Mouse (Mus musculus): Measurements from ENCODE around the gene Ehbp1. TPM values are rescaled to one million over a fixed set of nuclear protein-coding genes. Genes with fewer than 3 reads are reported as not detected.
A peak's percentile ranks its signal among the peaks of the same experiment; 100 is the strongest.

Ehbp1 gene
- total and polyA plus RNA-seq, 3 experiments = 2.5 to 4.0 (median 3.1) TPM

- TF ChIP-seq IRF4 (IDR thresholded peaks at IDR 0.05; ENCODE audit: low read depth, low read length) = no peak
- no peak for TF ChIP-seq GABPA (IDR thresholded peaks at IDR 0.05; ENCODE audit: insufficient replicate concordance, low read depth, low read length)
- no peak for TF ChIP-seq CHD2 (IDR thresholded peaks at IDR 0.05; ENCODE audit: low read length)
- peak; percentile 69 for TF ChIP-seq ZC3H11A (IDR thresholded peaks at IDR 0.05; ENCODE audit: low read depth, low read length)
- TF ChIP-seq CHD1 (IDR thresholded peaks at IDR 0.05; ENCODE audit: low read depth, low read length) = no peak
- TF ChIP-seq ZMIZ1 (IDR thresholded peaks at IDR 0.05; ENCODE audit: low read depth, low read length) = no peak
Measured at GRCm38 (mm10) chr11:22225619-22226018, 116.5 kb downstream of the Ehbp1 start (continued).

GRCm38 (mm10) chr11:22218222-22218621 is 123.9 kb downstream of the Ehbp1 start:
- no peak overlapping the region for H3K9ac ChIP-seq (ENCODE audit: insufficient read depth, low read depth)
- no peak for TF ChIP-seq ZNF384 (IDR thresholded peaks at IDR 0.05; ENCODE audit: low read depth, low read length)
- TF ChIP-seq NRF1 (IDR thresholded peaks at IDR 0.05; ENCODE audit: low read depth, low read length) = no peak
- TF ChIP-seq MAZ (IDR thresholded peaks at IDR 0.05; ENCODE audit: low read depth, low read length) = no peak
- no peak for TF ChIP-seq MEF2A (IDR thresholded peaks at IDR 0.05; ENCODE audit: borderline replicate concordance, low read depth, low read length)
- no peak for TF ChIP-seq CHD2 (IDR thresholded peaks at IDR 0.05; ENCODE audit: low read length)
- TF ChIP-seq HCFC1 (IDR thresholded peaks at IDR 0.05; ENCODE audit: low read depth, low read length) = no peak
- TF ChIP-seq SMC3 (IDR thresholded peaks at IDR 0.05; ENCODE audit: low read depth, low read length) = no peak
- no peak for TF ChIP-seq POLR2A (IDR thresholded peaks at IDR 0.05; ENCODE audit: low read depth, low read length)
- TF ChIP-seq TCF12 (IDR thresholded peaks at IDR 0.05; ENCODE audit: low read depth, low read length) = no peak
- TF ChIP-seq ELF1 (IDR thresholded peaks at IDR 0.05; ENCODE audit: low read depth, low read length) = no peak
- TF ChIP-seq USF2 (conservative IDR thresholded peaks at IDR 0.05; ENCODE audit: low read depth, low read length) = no peak
- no peak for TF ChIP-seq CHD1 (IDR thresholded peaks at IDR 0.05; ENCODE audit: low read depth, low read length)
- no peak for TF ChIP-seq RCOR1 (conservative IDR thresholded peaks at IDR 0.05; ENCODE audit: low read depth, low read length)
- no peak for TF ChIP-seq UBTF (IDR thresholded peaks at IDR 0.05; ENCODE audit: low read depth, low read length)
- no peak for TF ChIP-seq TBP (conservative IDR thresholded peaks at IDR 0.05; ENCODE audit: low read depth, low read length)
- TF ChIP-seq PAX5 (IDR thresholded peaks at IDR 0.05; ENCODE audit: low read length) = no peak
- TF ChIP-seq MYC (IDR thresholded peaks at IDR 0.05; ENCODE audit: low read depth, low read length) = no peak
- no peak for TF ChIP-seq KAT2A (IDR thresholded peaks at IDR 0.05; ENCODE audit: insufficient replicate concordance, low read length)
- TF ChIP-seq GABPA (IDR thresholded peaks at IDR 0.05; ENCODE audit: insufficient replicate concordance, low read depth, low read length) = no peak
- no peak for TF ChIP-seq MAFK (IDR thresholded peaks at IDR 0.05; ENCODE audit: insufficient replicate concordance, low read length)
- peak; percentile 20 for DNase-seq (ENCODE audit: extremely low read depth)
- no peaks in the 10 kb centered on the region for H3K36me3 ChIP-seq (replicated peaks in 1 of 2; ENCODE audit: control insufficient read depth in 1 of 2, insufficient read depth in 1 of 2, low read length in 1 of 2)
- dilution Hi-C loops (cut with MboI; ENCODE audit: extremely low pct_ligation_motif_present, extremely low pct_unique_long_range_greater_than_20kb, low sequenced_read_pairs) = no loop called here
- no peaks in the 10 kb centered on the region for H3K79me2 ChIP-seq (replicated peaks; ENCODE audit: control insufficient read depth, extremely low read depth, insufficient read depth, poor library complexity, severe bottlenecking)
- no peak overlapping the region for H3K27ac ChIP-seq (ENCODE audit: insufficient read depth, low read depth)
- no peaks in the 10 kb centered on the region for H3K9me3 ChIP-seq (replicated peaks; ENCODE audit: low read length)
- in situ Hi-C loops (cut with MboI; ENCODE audit: low pct_ligation_motif_present, low pct_unique_long_range_greater_than_20kb, low sequenced_read_pairs) = no loop called here
- H3K4me2 ChIP-seq (ENCODE audit: insufficient read depth, low read depth, poor library complexity, severe bottlenecking) = no peak overlapping the region
- no peak overlapping the region for H3K4me3 ChIP-seq (replicated peaks in 1 of 3; ENCODE audit: low read depth in 2 of 3, low read length in 2 of 3, poor library complexity in 1 of 3)
- H3K27me3 ChIP-seq (replicated peaks) = no peaks in the 10 kb centered on the region
- H3K4me1 ChIP-seq (ENCODE audit: control insufficient read depth in 1 of 2, insufficient read depth in 2 of 2) = peaks cover 8 to 23% of the 10 kb centered on the region in 2 experiments

Data from CH12.LX (cell line).